Mouse (Mus musculus) spleen, adult 2 months (tissue): Measurements from ENCODE around the gene Fgf14.

Experiments used
- CTCF ChIP-seq: fragments of 200-500 bp; IDR thresholded peaks from 2 replicates; pipeline ENCODE4 v1.5.1; 2011; ENCODE audit warnings: mild to moderate bottlenecking, inconsistent platforms; ENCODE audit not compliant: insufficient read depth, insufficient read length, insufficient replicate concordance; ENCODE audit errors: extremely low read depth
- POLR2A ChIP-seq: fragments of 200-500 bp; IDR thresholded peaks from 2 replicates; pipeline ENCODE4 v1.6.1; 2011; ENCODE audit warnings: low read depth, low read length, inconsistent platforms

- TF ChIP-seq POLR2A = no peak
- no peak for TF ChIP-seq CTCF
Observed at GRCm38 (mm10) chr14:124634881-124635280, 42.0 kb downstream of the Fgf14 start.
